Mouse (Mus musculus): ENCODE measurements around the gene Smyd5.

Smyd5 gene
- long read RNA-seq, experiment 1, transcript Smyd5-201 (13 exons, 2,486 nt): major isoform, 9 of 12 reads
- long read RNA-seq, experiment 1, partial matches to known transcripts: 1 of 12 reads
- long read RNA-seq, experiment 1, other reads (novel, unspliced or antisense): 2 of 12 reads
- long read RNA-seq, experiment 2, transcript Smyd5-201 (13 exons, 2,486 nt): major isoform, 8 of 10 reads
- long read RNA-seq, experiment 2, partial matches to known transcripts: 0 of 10 reads
- long read RNA-seq, experiment 2, other reads (novel, unspliced or antisense): 0 of 10 reads

DNA sequence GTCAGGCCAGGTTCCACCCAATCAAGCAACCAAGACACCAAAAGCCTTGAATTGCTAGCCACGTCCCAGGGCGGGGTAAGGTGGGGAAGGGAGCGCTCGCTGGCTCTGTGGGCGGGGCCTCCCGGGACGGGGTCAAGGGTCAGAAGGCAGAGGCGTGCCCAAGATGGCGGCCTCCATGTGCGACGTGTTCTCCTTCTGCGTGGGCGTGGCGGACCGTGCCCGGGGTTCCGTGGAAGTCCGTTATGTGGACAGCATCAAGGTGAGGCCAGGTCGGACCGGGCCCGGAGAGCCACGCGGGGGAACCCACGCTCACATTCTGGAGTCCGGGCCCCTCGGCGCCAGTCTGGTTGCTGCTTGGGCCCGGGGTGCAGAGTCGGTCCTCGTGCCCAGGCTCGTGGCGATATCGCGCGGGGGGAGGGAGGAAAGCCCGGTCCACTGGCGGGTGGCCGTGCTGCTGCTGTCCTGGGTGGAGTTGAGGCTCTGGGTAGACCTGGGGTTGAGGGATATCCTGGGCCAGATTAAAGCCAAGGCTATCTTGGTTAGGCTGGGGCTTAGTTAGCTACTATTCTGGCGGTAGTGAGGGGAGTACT lies at the start of gene Smyd5:
Smyd5 (plus strand) TSS at position 148 of the 590 bp plus-strand sequence.
- intact Hi-C loops (cut with DNase I): no loop called here

GRCm38 (mm10) chr6:85382791-85383190 lies 49.0 kb upstream of the Smyd5 start:
- intact Hi-C loops (cut with DNase I): no loop called here

DNA sequence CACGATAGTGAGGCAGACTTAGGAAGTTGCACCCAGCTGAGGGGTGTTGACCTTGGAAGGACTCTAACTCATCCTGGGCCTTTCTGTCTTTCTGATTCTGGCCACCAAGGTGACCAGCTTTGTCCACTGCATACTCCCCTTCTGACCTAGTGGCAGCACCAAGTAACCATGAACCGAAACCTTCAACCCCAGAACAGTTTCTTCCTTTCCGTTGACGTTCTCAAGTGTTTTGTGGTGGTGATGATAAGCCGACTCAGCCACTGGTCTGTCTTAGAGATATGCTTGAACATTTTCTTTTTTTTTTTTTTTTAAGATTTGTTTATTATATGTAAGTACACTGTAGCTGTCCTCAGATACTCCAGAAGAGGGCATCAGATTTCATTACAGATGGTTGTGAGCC lies 43.2 kb upstream of the Smyd5 start:
- intact Hi-C loops (cut with DNase I): no loop called here

- intact Hi-C loops (cut with DNase I): loop anchor here (1.0 kb wide), 1 partner anchor 46 kb away; no protein-coding TSS in a partner anchor
These were observed 40.0 kb upstream of the Smyd5 start for GRCm38 (mm10) chr6:85391803-85392202.

DNA sequence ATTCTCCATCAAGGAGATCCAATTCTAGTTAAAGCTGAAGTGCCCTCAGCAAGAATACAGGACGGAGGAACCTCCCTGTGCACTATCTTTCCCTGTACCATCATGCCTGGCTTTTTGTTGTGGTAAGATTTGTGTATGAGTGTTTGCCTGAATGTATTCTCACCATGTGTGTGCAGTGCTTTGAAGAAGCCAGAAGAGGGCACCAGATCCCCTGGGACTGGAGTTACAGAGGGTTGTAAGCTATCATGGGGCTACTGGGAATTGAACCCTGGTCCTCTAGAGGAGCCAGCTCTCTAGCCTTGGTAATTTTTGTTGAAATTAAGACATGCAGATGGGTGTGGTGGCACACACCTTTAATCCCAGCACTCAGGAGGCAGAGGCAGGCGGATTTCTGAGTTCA lies 36.4 kb upstream of the Smyd5 start:
- intact Hi-C loops (cut with DNase I): loop anchor here (5.0 kb wide), 2 partner anchors 133 to 233 kb away; no protein-coding TSS in a partner anchor

- intact Hi-C loops (cut with DNase I): loop anchor here (5.0 kb wide), 2 partner anchors 135 to 235 kb away; no protein-coding TSS in a partner anchor
These were observed 34.6 kb upstream of the Smyd5 start for GRCm38 (mm10) chr6:85397165-85397564.

GRCm38 (mm10) chr6:85399715-85400114 lies 32.1 kb upstream of the Smyd5 start:
- intact Hi-C loops (cut with DNase I): loop anchor here (5.0 kb wide), 2 partner anchors 137 to 237 kb away; no protein-coding TSS in a partner anchor

DNA sequence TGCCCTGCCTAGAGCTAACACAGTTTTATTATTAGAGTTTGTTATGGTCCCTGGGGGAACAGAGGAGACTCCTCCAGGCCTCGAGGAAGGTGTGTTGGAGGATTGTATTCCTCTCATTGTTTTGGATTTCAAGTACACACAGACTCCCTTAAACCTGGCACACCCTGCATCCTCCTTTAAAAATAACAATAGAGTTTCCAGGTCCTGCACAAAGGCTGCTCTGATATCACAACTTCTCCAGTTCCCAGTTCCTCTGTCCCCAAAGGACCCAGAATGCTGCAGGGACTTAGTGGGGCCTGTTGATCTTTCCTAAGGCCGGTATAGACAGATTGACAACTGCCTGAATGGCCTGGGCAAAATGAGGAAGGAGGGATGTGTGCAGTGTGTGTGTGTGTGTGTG lies 29.2 kb upstream of the Smyd5 start:
- intact Hi-C loops (cut with DNase I): no loop called here

GRCm38 (mm10) chr6:85403039-85403438 lies 28.8 kb upstream of the Smyd5 start:
- intact Hi-C loops (cut with DNase I): no loop called here

DNA sequence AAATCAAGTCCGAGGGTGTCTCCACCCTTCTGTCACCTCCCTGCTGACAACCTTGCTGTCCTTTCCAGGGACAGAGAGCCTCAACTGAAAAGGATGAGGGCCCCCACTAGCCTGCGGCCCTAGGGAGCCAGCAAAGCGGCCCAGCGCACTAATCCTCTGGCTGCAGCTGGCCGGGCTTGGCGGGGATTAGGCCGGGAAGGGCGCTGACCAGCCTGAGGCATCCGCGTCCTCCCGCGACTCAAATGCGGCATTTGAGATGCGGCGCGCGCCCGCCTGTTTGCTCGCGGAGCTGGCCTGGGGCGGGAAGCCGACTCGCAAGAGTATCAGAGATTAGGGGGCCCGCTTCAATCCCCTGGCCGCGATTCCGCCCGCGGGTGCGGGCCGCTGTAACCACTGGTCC lies 22.8 kb upstream of the Smyd5 start:
- intact Hi-C loops (cut with DNase I): no loop called here

- intact Hi-C loops (cut with DNase I): loop anchor here (5.0 kb wide), 1 partner anchor 249 kb away; no protein-coding TSS in a partner anchor
These were observed 21.0 kb upstream of the Smyd5 start for GRCm38 (mm10) chr6:85410771-85411273.

GRCm38 (mm10) chr6:85415829-85416228 lies 16.0 kb upstream of the Smyd5 start:
- intact Hi-C loops (cut with DNase I): no loop called here

- intact Hi-C loops (cut with DNase I): no loop called here
These were observed 12.6 kb upstream of the Smyd5 start for GRCm38 (mm10) chr6:85419150-85419549.

GRCm38 (mm10) chr6:85423836-85424379 lies 7.9 kb upstream of the Smyd5 start, which contains the start of gene Noto:
TSS of gene Noto (plus strand) at chr6:85423886.
- intact Hi-C loops (cut with DNase I): no loop called here

GRCm38 (mm10) chr6:85431274-85431841 lies 431 bp upstream of the Smyd5 start:
- intact Hi-C loops (cut with DNase I): no loop called here

GRCm38 (mm10) chr6:85433865-85434264 lies 2.1 kb downstream of the Smyd5 start:
- intact Hi-C loops (cut with DNase I): no loop called here

DNA sequence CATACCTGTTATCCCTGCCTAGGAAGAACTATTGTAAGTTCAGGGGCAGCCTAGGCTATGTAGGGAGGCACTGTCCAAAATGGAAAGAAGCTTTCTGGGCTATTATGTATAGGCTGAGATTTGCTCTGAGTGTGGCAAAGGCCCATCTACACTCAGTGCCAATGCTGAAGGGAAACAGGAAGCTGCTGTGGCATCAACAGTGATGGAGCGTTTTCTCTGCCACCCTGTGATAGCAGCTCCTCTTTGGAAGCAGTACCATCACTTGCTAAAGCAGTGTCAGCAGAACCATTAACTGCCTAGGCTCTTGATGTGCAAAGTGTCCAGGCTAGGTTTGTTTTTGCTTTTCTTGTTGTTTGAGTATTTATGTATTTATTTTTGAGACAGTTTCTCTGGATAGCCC lies 4.4 kb downstream of the Smyd5 start:
- intact Hi-C loops (cut with DNase I): no loop called here

- intact Hi-C loops (cut with DNase I): no loop called here
These were observed 4.8 kb downstream of the Smyd5 start for GRCm38 (mm10) chr6:85436631-85437030.

DNA sequence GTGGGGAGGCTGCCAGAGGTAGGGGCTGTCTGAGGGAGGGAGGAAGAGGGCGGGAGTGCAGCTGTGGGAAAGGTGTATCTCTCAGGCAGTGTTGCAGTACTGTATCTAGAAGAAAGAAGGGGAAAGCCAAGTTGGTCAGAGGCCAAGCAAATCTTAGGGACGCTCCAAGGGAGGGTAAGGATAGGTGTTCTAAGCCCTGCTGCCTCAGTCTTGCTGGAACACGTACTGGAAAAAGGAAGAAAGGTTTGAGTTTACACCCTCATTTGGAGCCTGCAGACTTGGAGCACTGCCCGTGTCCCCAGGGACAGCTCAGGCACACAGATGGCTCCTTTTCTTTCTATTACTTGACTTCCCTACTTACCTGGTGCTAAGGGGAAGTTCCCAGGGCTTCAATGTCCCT lies 9.4 kb downstream of the Smyd5 start:
- intact Hi-C loops (cut with DNase I): no loop called here

DNA sequence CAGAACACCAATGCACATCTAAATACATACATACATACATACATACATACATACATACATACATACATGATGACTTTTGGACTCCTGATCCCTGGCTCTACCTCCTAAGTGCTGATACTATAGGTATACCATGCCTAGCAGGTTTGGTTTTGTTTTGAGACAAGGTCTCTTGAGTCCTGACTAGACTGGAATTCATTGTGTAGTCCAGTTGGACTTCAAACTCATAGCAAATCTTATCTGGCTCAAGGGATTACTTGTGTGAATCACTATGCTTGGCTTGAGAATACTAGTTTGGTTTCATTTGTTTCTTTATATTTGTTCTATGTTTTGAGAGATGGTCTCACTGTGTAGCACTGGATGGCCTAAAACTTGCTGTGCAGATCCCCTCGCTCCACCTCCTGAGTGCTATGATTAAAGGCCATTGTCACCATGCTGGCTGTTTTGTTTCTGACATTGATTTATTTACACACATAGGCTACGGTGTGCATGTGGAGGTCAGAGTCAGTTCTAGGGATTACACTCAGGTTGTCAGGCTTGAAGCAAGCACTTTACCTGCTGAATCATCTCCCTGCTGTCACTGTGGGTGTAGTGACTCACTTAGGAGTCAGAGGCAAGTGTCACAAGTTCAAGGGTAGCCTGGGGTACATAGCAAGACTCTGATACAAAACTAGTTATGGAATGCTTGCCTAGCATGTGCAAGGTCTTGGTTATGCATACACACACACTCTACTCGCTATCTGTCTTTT lies 11.9 kb downstream of the Smyd5 start:
- intact Hi-C loops (cut with DNase I): no loop called here

All from adrenal gland (tissue).